Mouse (Mus musculus) cerebellum, adult 9-11 months (tissue): ENCODE data around the gene Ago4.

Experiments
- DNase-seq: peaks from one replicate; pipeline ENCODE4 v3.0.0; 2022

The Ago4 gene

GRCm38 (mm10) chr4:126512308-126513066 lies 20.8 kb downstream of the Ago4 start:
- no peak for DNase-seq

DNA sequence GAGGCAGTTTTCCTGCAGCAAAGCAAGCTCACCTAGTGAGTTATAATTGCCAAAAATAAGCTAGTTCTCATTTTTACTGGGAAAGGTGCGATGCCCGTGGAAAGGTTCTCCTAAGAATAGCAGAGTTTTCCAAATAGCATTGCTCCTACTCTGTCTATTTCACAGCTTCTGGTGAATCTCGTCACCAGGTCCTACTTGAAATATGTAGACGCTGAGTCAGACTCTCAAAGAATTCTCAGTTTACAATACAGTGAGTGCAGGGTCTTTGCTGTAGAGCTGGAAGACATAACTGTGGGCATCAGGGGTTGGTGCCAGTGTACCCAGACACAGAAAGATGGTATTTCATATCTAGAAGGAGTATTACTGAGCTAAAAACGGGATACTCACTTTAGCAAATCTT lies 22.3 kb downstream of the Ago4 start:
- DNase-seq: no peak

DNA sequence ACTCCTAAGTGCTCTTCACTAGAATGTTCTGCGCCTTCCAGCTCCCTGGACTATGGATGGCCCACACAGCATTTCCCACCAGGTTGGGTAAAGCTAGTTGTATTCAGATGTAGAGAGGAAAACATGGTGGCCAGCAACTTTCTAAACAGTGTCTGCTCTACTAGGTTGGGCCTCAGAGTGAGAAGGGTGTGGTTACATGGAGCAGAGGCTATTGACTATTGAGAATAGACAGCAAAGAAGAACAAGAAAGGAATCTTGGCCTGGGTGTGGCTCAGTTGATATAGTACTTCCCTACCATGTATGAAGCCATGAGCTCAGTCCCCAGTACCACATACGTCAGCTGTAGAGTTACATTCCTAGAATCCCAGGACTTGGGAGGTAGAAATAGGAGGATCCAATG lies 24.2 kb downstream of the Ago4 start:
- DNase-seq: no peak

- DNase-seq: no peak
Observed at GRCm38 (mm10) chr4:126508110-126508899, 25.0 kb downstream of the Ago4 start.

- DNase-seq: no peak
Observed at GRCm38 (mm10) chr4:126502977-126503309, 30.3 kb downstream of the Ago4 start.

DNA sequence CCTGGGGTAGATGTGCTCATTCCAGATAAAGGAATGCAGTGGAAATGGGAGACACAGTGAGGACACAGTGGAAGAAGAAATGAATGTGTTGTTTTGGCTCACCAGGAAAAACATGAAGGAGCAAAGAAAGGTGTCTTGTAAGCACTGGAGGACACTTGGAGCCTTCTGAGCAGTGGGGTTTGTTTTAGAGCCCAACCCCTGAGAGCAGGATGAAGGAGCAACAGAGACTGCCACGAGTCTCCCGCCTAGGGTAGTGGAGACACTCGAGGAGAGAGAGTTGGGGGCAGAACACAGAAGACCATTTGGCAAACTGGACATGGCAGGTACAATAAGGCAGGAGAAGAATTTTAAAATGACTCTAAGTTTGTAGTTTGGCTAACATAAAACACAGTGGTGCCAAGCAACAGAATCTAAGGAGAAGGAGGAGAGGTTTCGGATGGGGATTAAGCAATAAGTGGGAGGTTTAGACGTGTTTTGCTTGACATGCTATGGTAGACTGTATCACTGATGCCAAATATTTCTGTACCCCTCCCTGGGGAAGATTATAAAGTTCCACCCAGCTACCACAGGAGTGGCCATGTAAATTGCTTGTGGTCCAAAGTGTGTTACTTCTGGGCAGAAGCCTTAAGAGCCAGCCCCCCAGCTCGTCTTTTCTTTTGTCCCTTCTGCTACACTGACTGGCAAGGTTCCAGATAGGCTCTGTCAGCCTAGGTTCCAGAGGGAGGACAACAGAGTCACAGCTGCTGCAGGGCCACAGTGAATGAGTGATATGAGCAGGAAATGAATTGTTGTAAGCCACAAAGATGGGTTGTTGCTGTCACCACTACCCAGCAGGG lies 30.9 kb downstream of the Ago4 start:
- DNase-seq: no peak

DNA sequence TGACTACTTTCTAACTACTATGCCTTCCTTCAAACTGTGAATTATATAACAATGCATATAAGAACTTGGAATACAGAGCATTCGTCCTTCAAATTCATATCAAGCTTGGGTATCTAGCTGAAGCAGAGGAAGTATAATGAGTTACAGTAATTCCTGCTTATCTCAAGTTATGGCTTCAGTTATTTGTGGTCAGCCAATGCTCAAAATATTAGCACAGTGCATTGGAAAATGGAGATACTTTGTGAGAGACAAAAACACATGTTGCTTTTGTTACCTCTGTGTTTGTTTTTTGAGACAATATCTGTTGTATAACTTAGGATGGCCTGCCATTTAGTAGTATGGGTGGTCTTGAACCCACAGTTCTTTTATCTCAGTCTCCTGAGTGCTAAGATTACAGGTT lies 34.7 kb downstream of the Ago4 start:
- no peak for DNase-seq

- DNase-seq: no peak
Observed at GRCm38 (mm10) chr4:126496963-126497362, 36.3 kb downstream of the Ago4 start.

DNA sequence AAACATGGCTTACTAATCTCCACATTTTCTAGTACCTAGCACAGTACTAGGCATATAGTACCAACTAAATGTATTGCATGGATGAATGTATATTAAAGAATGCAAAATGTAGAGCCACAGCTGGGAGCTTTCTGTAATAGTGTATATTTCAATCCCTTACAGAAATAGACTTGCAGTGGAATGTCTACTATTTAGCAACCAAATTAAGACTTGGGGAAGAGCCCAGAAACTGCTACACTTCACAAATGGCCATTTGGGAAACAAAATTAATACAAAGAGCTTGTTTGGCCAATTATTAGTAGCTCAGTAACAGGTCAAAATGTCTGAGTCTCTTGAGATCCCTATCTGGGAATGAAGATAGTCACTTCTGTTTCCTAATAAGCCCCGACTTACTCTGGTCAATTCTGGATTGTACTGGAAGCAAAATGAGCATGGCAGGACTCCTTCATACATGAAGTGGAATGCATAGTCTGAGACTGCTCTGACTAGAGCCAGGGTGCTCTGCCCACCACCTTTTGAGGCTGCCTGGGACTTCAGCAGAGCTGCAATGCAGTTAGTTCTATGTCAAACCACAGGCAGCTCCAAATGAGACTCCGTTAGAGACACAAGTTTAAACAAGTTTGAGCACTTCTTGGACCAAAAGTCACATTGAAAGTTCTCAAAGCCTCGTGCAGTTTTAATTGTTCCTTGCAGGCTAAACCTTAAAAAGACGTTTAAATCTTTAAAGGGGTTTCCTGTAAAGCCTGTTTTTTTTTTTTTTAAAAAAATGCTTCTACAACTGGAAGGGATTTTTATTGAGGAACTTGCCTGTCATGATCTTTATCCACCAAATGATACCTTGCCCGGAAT lies 37.1 kb downstream of the Ago4 start:
- DNase-seq: no peak

DNA sequence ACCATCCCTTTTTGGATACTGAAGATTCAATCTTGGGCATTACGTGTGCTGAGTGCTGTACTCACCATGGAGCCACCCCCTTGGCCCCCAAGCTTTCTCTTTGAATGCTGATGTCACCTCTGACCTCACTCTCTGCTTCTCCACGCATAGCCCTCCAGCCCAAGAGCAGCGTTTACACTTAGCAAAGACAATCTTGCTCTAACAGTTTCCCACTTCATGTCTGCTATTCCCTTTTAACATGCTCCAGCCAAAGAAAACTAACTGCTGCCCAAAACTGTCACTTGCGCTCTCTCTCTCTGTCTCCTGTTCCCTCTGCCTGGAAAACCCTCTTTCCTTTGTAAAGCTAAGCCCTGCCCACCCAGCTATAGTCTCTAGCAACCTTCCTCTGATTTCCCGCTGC lies 37.8 kb downstream of the Ago4 start:
- no peak for DNase-seq

DNA sequence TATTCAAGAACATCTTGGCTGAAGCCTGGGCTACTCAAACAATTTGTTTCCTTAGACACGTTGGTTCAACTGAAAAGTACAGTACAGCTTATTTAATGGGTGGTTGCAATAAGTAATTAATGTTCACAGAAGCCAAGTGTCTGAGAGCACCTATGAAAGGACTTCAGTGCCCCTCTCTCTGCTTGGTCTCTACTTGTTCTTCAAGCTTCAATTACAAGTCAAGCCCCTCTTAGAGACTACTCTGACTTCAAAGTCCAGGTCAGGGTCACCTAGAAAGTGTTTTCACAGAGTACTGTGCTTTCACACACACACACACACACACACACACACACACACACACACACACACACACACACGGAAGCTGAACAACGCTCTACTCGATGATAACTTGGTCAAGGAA lies 39.9 kb downstream of the Ago4 start:
- no peak for DNase-seq

DNA sequence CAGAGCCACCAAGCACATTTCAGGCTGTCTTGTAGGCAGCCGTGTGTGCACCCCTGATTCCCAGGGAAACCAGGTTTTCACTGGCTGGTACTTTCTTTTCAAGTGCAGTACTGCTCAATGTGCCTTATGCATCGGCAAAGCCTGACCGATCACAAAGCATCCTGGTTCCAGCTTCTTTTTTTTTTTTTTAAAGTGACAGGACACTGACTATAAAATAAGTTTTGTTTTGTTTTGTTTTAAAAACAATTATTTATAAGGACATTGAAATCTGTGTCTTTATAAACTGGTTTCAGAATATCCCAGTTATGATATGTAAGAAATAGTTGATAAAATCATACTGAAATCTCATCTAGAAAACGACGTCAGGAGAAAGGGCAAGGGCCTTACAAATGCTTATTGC lies 41.3 kb downstream of the Ago4 start:
- no peak for DNase-seq

DNA sequence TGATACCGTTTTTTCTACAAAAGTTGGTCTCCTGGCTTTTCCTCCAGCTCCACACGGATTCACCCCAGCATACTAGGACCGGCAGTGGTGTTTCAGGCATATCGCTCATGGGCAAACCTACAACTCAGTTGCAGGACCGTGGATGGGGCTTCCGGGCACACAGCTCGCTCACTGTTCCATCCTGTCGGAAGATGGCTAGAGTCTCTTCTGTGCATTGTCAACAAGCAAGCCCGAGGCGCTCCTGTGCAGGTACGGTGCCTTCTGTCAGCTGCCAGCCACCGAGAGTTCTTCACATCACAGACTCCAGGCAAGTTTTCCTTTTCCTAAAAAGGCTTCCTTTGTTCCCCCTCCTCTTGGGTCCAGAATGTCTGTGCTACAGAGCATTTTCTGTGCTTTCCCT lies 42.5 kb downstream of the Ago4 start:
- no peak for DNase-seq

- no peak for DNase-seq
Observed at GRCm38 (mm10) chr4:126489811-126490210, 43.5 kb downstream of the Ago4 start.

GRCm38 (mm10) chr4:126486217-126486616 lies 47.1 kb downstream of the Ago4 start:
- no peak for DNase-seq

GRCm38 (mm10) chr4:126485065-126485464 lies 48.2 kb downstream of the Ago4 start:
- DNase-seq: no peak

DNA sequence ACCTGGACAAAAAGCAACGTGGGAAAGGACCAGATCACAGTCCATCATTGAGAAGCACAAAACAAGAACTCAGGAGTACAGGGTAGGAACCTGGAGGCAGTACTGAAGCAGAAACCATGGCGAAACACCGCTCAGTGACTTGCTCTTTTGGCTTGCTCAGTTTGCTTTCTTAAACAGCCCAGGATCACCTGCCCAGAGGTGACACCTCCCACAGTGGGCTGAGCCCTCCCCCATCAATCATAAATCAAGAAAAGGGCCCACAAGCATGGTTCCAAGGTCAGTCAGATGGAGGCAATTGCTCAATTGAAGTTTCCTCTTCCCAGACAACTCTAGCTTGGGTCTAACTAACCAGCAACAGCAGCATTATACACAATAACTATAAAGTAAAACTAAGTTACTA lies 49.4 kb downstream of the Ago4 start:
- no peak for DNase-seq

- no peak for DNase-seq
Observed at GRCm38 (mm10) chr4:126482951-126483350, 50.3 kb downstream of the Ago4 start.

- DNase-seq: no peak
Observed at GRCm38 (mm10) chr4:126481461-126481860, 51.8 kb downstream of the Ago4 start.

DNA sequence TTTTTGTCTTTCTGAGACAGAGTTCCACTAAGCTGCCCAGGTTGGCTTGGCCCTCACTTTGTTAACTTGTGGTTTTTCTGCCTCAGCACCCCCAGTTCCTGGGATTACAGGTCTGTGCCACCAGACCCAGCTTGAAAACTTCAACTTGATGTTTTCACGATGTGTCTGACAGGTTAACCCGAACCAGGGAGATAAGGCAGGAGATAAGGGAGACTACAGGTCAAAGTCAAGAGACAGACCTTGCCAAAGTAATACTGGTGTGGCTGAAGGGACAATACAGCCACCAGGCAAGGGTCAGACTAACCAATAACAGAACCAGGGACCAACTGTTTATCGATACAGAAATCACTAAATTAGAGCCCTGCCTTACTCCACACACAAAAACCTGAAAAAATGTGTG lies 53.0 kb downstream of the Ago4 start:
- DNase-seq: no peak

DNA sequence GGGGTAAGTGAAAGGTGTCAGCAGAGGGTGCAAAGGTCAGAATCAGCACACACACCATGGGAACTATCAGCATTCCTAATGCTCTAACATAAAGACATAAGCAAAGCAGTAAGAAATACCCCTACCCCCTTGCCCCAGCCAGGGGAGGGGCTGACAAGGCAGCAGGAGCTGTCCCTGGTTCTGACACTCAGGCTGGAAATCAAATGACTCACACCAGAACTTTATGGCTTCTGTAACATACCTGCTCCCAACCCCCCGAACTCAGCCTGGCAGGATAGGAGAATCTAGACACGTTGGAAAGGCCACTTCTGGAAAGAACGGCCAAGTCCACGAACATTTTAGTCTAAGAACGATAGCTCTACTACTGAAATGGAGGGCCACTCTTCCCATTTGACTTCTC lies 60.2 kb downstream of the Ago4 start:
- no peak for DNase-seq

DNA sequence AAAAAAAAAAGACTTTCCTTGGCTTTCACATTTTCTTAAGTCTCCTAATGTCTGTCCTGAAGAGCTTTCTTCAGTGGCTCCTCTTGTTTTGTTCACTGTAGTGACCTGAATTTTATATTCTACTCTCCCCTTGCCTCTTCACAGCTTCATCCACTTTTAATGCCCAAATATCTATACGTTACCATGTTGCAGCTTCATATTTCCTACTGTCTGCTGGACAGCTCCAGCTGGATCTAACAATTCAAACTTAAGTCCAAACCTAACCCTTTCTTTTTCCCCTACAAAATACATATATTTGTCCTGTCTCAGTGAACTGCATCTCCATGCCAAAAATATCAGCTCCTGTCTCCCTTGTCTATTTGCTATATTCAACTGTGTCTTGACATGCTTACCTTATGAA lies 63.9 kb downstream of the Ago4 start:
- DNase-seq: no peak

- DNase-seq: no peak
Observed at GRCm38 (mm10) chr4:126468925-126469324, 64.3 kb downstream of the Ago4 start.
